Mouse (Mus musculus): ENCODE data around the gene Rorc. TPM values are rescaled to one million over a fixed set of nuclear protein-coding genes. Genes with fewer than 3 reads are reported as not detected.

The Rorc gene
- total and polyA plus RNA-seq, 3 experiments: not detected

GRCm38 (mm10) chr3:94360812-94361211, 11.8 kb upstream of the Rorc start:
- H3K36me3 ChIP-seq (ENCODE audit: control insufficient read depth in 1 of 2, insufficient read depth in 2 of 2, low read length in 2 of 2): no peaks in the 10 kb centered on the region
- H3K27me3 ChIP-seq (ENCODE audit: control insufficient read depth in 1 of 2, insufficient read depth in 2 of 2, low read length in 2 of 2): peaks cover 6 to 8% of the 10 kb centered on the region in 2 experiments; a peak in 3 of 4 replicates
- no peaks in the 10 kb centered on the region for H3K9me3 ChIP-seq (replicated peaks; ENCODE audit: insufficient read depth, low read length)
- TF ChIP-seq SMC3 (IDR thresholded peaks at IDR 0.05; ENCODE audit: low read depth, low read length) (peak; percentile 57), RAD21 (IDR thresholded peaks at IDR 0.05; ENCODE audit: low read depth, low read length) (peak; percentile 39), CTCF (IDR thresholded peaks at IDR 0.05 in 2 of 3, conservative IDR thresholded peaks at IDR 0.05 in 1 of 3; ENCODE audit: control insufficient read depth in 1 of 3, insufficient read depth in 1 of 3, low read depth in 2 of 3, low read length in 3 of 3, poor library complexity in 1 of 3, severe bottlenecking in 1 of 3) (peak; percentile 39 to 52 (median 43)), ZKSCAN1 (IDR thresholded peaks at IDR 0.05; ENCODE audit: low read depth, low read length) (no peak), JUND (IDR thresholded peaks at IDR 0.05; ENCODE audit: low read depth, low read length) (no peak)
- H3K4me1 ChIP-seq (ENCODE audit: control insufficient read depth in 1 of 2, insufficient read depth in 2 of 2, low read length in 2 of 2): no peaks in the 10 kb centered on the region
- no peak overlapping the region for H3K4me3 ChIP-seq (ENCODE audit: control insufficient read depth in 1 of 2, insufficient read depth in 1 of 2, low read depth in 2 of 2, low read length in 2 of 2)
- peak; percentile 35 for DNase-seq (ENCODE audit: low read depth, low spot score)
- no peak overlapping the region for H3K27ac ChIP-seq (ENCODE audit: control insufficient read depth, low read depth, low read length)
- no peak overlapping the region for H3K9ac ChIP-seq (ENCODE audit: control insufficient read depth, low read depth, low read length, poor library complexity, severe bottlenecking)
- no peaks in the 10 kb centered on the region for H3K79me2 ChIP-seq (ENCODE audit: control insufficient read depth, insufficient read depth, low read length, poor library complexity)

DNA sequence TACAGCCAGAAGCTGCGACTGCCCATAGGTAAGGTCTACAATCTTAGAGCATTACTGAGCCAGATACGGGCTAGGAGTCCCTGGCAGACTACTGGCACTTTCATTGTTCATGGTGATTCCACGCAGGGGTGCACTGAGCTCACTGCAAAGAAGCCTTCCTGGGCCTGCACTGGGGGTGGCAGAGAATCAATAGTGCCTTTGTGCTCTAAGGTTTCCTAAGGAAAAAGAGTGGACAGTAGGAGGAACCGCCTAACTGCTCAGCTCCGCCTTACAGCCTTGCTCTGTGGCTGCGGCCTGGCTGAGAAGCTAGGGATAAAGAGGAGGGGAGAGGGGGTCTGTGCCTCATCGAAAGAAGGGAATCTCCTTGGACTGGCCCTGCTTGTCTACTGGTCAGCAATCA, 10.5 kb upstream of the Rorc start, which contains the start of gene C2cd4d:
Gene C2cd4d, plus strand, starts transcription at position 301 of the 400 bp plus-strand sequence.
- TF ChIP-seq POLR2AphosphoS5 (IDR thresholded peaks at IDR 0.05; ENCODE audit: borderline replicate concordance, low read depth, low read length): no peak
- TF ChIP-seq GABPA (IDR thresholded peaks at IDR 0.05; ENCODE audit: low read depth, low read length): no peak
- no peak for TF ChIP-seq RAD21 (IDR thresholded peaks at IDR 0.05; ENCODE audit: low read depth, low read length)
- TF ChIP-seq POLR2A (IDR thresholded peaks at IDR 0.05; ENCODE audit: control insufficient read depth in 1 of 2, insufficient read depth in 1 of 2, low read depth in 1 of 2, low read length in 2 of 2, poor library complexity in 1 of 2): no peak
- no peak for TF ChIP-seq MYB (IDR thresholded peaks at IDR 0.05; ENCODE audit: low read depth, low read length)
- no peak for TF ChIP-seq SIN3A (IDR thresholded peaks at IDR 0.05; ENCODE audit: low read length)
- no peak for TF ChIP-seq CHD2 (IDR thresholded peaks at IDR 0.05; ENCODE audit: low read length)
- no peak within 1 kb of the TSS for H3K4me3 ChIP-seq (ENCODE audit: control insufficient read depth in 1 of 2, insufficient read depth in 1 of 2, low read depth in 2 of 2, low read length in 2 of 2)
- H3K36me3 ChIP-seq (ENCODE audit: control insufficient read depth in 1 of 2, insufficient read depth in 2 of 2, low read length in 2 of 2): no peaks in the 10 kb centered on the region
- no peak for DNase-seq (ENCODE audit: low read depth, low spot score)
- no peak within 1 kb of the TSS for H3K9ac ChIP-seq (ENCODE audit: control insufficient read depth, low read depth, low read length, poor library complexity, severe bottlenecking)
- no peak within 1 kb of the TSS for H3K27ac ChIP-seq (ENCODE audit: control insufficient read depth, low read depth, low read length)
- peaks cover 6 to 8% of the 10 kb centered on the region in 2 experiments; a peak in 3 of 4 replicates for H3K27me3 ChIP-seq (ENCODE audit: control insufficient read depth in 1 of 2, insufficient read depth in 2 of 2, low read length in 2 of 2)
- no peaks in the 10 kb centered on the region for H3K79me2 ChIP-seq (ENCODE audit: control insufficient read depth, insufficient read depth, low read length, poor library complexity)
- H3K9me3 ChIP-seq (replicated peaks; ENCODE audit: insufficient read depth, low read length): no peaks in the 10 kb centered on the region
- H3K4me1 ChIP-seq (ENCODE audit: control insufficient read depth in 1 of 2, insufficient read depth in 2 of 2, low read length in 2 of 2): no peaks in the 10 kb centered on the region

GRCm38 (mm10) chr3:94363291-94364153, 9.1 kb upstream of the Rorc start:
- H3K9ac ChIP-seq (ENCODE audit: control insufficient read depth, low read depth, low read length, poor library complexity, severe bottlenecking): no peak overlapping the region
- H3K4me3 ChIP-seq (ENCODE audit: control insufficient read depth in 1 of 2, insufficient read depth in 1 of 2, low read depth in 2 of 2, low read length in 2 of 2): no peak overlapping the region
- no peak overlapping the region for H3K27ac ChIP-seq (ENCODE audit: control insufficient read depth, low read depth, low read length)
- DNase-seq (ENCODE audit: low read depth, low spot score): no peak
- H3K4me1 ChIP-seq (ENCODE audit: control insufficient read depth in 1 of 2, insufficient read depth in 2 of 2, low read length in 2 of 2): no peaks in the 10 kb centered on the region
- H3K36me3 ChIP-seq (ENCODE audit: control insufficient read depth in 1 of 2, insufficient read depth in 2 of 2, low read length in 2 of 2): no peaks in the 10 kb centered on the region
- H3K27me3 ChIP-seq (ENCODE audit: control insufficient read depth in 1 of 2, insufficient read depth in 2 of 2, low read length in 2 of 2): peaks cover 6% of the 10 kb centered on the region in 2 experiments; a peak in 3 of 4 replicates
- H3K9me3 ChIP-seq (replicated peaks; ENCODE audit: insufficient read depth, low read length): no peaks in the 10 kb centered on the region
- no peaks in the 10 kb centered on the region for H3K79me2 ChIP-seq (ENCODE audit: control insufficient read depth, insufficient read depth, low read length, poor library complexity)
- no peak for TF ChIP-seq MXI1 (IDR thresholded peaks at IDR 0.05; ENCODE audit: low read depth, low read length)
- no peak for TF ChIP-seq CHD2 (IDR thresholded peaks at IDR 0.05; ENCODE audit: low read length)
- TF ChIP-seq TBP (IDR thresholded peaks at IDR 0.05; ENCODE audit: low read depth, low read length): no peak
- TF ChIP-seq JUND (IDR thresholded peaks at IDR 0.05; ENCODE audit: low read depth, low read length): no peak
- no peak for TF ChIP-seq ZMIZ1 (IDR thresholded peaks at IDR 0.05; ENCODE audit: low read depth, low read length)
- no peak for TF ChIP-seq NRF1 (IDR thresholded peaks at IDR 0.05; ENCODE audit: insufficient read depth, low read depth, low read length, poor library complexity, severe bottlenecking)
- TF ChIP-seq MAX (IDR thresholded peaks at IDR 0.05; ENCODE audit: low read length): no peak
- TF ChIP-seq HCFC1 (IDR thresholded peaks at IDR 0.05; ENCODE audit: low read depth, low read length): no peak
- no peak for TF ChIP-seq TAL1 (IDR thresholded peaks at IDR 0.05; ENCODE audit: low read length)
- TF ChIP-seq POLR2A (IDR thresholded peaks at IDR 0.05; ENCODE audit: control insufficient read depth in 1 of 2, insufficient read depth in 1 of 2, low read depth in 1 of 2, low read length in 2 of 2, poor library complexity in 1 of 2): no peak
- TF ChIP-seq MAFK (IDR thresholded peaks at IDR 0.05; ENCODE audit: borderline replicate concordance, low read depth, low read length): no peak
- no peak for TF ChIP-seq CTCF (IDR thresholded peaks at IDR 0.05 in 2 of 3, conservative IDR thresholded peaks at IDR 0.05 in 1 of 3; ENCODE audit: control insufficient read depth in 1 of 3, insufficient read depth in 1 of 3, low read depth in 2 of 3, low read length in 3 of 3, poor library complexity in 1 of 3, severe bottlenecking in 1 of 3)
- TF ChIP-seq ELF1 (IDR thresholded peaks at IDR 0.05; ENCODE audit: low read depth, low read length): no peak
- TF ChIP-seq POLR2AphosphoS2 (IDR thresholded peaks at IDR 0.05; ENCODE audit: low read length): no peak
- no peak for TF ChIP-seq MYB (IDR thresholded peaks at IDR 0.05; ENCODE audit: low read depth, low read length)
- TF ChIP-seq USF2 (IDR thresholded peaks at IDR 0.05; ENCODE audit: borderline replicate concordance in 1 of 2, insufficient read depth in 1 of 2, low read depth in 1 of 2, low read length in 2 of 2): no peak
- TF ChIP-seq SIN3A (IDR thresholded peaks at IDR 0.05; ENCODE audit: low read length): no peak
- no peak for TF ChIP-seq ZKSCAN1 (IDR thresholded peaks at IDR 0.05; ENCODE audit: low read depth, low read length)

Measured in MEL (cell line).